Mouse (Mus musculus) C2C12 (cell line): ENCODE measurements around the gene Armc9.
A peak's percentile ranks its signal among the peaks of the same experiment; 100 is the strongest.

Experiments
- CTCF ChIP-seq: IDR thresholded peaks from one replicate; pipeline ENCODE4 v1.5.1; 2011; ENCODE audit not compliant: control insufficient read depth, insufficient read depth, insufficient read length
- USF1 ChIP-seq: IDR thresholded peaks from one replicate; pipeline ENCODE4 v1.6.1; 2011; ENCODE audit warnings: low read depth, mild to moderate bottlenecking, control low read depth, moderate library complexity

DNA sequence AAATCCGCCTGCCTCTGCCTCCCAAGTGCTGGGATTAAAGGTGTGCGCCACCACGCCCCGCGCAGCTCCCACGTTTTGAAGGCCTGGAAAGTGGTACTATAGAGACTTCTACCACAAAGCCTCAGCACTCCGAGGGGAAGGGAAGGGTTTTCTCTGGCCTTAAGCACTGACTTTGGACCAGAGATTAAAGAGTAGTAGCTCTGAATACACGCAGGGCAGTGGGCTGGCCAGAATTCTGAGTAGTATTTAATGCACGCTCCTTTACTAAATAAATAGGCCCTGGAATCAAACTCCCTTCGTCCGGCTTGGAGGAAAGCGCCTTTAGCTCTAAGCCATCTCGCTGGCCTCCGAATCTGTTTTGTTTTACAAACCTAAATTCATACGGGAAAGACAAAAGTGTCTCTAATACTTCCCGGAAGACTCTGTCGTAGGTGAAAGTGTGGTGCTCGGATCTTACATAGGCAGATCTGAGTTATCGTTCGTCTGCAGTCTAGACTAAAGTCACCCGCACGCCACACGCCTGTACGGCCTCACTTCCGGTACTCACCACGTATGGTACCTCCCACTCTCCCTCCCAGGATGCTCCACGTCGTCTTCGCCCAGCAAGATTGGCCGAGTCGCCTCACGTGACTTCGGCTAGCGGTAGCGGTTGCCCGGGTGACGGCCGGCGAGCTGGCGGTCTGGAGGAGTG, at the start of gene Armc9:
- TF ChIP-seq CTCF (no peak), USF1 (peak; percentile 98)
